Mouse (Mus musculus): ENCODE data around the gene Parm1.

Parm1 gene

DNA sequence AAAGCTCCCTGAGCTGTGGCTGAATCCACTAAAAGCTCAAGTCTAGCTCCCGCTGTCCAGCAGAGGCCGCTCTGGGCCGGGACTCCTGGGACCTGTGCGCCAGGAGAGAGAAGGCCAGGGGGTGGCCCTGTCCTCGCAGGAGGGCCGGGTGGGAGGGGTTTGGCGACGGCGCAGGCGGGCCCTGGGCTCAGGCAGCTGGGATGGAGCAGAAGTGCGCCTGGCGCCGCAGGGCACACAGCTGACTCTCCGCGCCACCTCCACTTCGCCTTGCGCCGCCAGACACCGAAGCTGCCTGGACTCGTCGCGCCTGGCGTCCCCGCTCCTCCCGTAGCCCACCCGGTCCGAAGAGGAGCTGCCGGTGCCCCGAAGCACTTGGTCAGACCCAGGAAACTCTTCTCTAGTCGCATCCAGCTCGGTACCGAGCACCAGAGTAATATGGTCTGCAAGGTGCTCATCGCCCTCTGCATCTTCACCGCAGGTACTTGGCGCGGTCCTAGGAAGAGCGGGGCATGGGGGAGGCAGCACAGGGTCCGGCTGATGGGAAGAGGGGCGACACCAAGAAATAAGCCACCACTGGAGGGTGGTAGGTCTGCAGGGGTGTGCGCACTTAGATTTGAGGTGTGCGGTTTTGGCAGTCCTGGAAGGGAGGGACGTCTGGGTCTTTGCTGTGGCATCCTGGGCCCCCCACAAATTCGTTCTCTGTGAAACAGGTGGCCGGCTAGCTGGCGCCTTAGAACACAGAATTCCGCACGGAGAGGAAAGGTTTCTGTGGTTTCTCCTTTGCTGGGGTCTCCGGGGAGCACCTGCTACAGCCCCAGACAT lies at the start of gene Parm1:
TSS of gene Parm1 (plus strand) at position 136 of the 822 bp plus-strand sequence.
- DNase-seq (ENCODE audit: low spot score): peak; percentile 67

DNA sequence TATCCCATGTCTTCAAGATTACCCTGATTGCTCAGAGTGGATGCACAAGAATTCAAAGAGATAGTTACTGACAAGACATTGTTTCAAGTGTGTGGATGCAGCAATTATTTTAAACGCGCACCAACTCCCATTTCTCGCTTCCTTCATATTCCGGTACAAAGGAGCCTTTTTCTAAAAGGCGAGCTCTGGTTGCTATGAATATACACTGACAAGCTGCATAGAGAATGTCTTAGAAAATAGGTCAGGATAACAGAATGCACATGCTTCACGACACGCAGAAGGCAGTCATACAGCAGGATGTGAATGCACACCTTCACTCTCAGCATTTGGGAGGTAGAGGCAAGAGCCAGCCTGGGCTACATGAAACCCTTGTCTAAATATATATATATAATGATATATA lies 42.2 kb upstream of the Parm1 start:
- no peak for DNase-seq (ENCODE audit: low spot score)

DNA sequence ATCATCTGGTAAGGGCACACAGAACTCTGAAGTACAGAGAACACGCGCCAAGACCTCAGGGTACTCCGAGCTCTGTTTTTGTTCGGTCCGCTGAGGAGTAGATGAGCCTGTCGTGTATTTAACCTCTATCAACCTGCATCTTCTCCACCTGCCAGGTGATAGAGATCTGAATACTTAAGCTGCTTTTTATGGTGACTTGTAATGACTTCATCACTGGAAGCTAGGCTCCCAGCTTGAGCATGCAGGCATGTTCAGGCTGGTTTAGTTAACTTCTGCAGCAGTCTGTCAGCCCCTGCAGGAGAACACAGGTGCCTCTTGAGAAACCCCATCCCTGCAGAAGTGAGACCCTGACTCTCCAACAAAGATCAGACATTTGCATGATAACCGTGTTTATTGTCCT lies 40.6 kb upstream of the Parm1 start:
- no peak for DNase-seq (ENCODE audit: low spot score)

DNA sequence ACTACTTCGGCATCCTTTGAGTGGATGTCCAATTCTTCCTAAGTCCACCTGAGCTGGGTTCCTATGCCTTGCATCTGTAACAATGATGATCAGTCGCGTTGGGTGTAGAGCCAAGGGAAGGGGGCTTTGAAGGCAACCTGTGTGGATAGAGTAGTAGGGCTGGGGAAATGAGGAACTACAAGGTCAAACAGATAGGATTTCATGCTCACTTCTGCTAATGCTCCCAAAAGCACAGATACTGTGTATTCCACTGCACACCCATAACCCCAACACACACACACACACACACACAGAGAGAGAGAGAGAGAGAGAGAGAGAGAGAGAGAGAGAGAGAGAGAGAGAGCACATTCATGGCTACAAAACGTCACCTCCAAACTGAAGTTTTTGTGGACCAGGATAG lies 38.7 kb upstream of the Parm1 start:
- no peak for DNase-seq (ENCODE audit: low spot score)

DNA sequence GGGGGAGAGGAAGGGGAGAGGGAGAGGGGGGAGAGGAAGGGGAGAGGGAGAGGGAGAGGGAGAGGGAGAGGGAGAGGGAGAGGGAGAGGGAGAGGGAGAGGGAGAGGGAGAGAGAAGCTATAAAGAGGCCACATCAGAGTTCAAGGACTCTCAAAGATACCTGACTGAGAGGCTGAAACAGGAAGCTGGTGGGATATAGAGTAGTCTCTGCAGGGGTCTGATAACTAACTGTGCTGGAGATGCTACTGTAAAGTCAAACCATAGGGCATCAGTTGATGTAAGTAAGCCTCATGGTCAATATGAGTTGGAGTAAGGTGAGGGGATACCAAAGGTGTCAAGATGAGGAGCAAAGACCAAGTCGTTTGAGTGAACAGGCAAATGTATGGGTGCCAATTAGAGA lies 37.3 kb upstream of the Parm1 start:
- DNase-seq (ENCODE audit: low spot score): no peak

DNA sequence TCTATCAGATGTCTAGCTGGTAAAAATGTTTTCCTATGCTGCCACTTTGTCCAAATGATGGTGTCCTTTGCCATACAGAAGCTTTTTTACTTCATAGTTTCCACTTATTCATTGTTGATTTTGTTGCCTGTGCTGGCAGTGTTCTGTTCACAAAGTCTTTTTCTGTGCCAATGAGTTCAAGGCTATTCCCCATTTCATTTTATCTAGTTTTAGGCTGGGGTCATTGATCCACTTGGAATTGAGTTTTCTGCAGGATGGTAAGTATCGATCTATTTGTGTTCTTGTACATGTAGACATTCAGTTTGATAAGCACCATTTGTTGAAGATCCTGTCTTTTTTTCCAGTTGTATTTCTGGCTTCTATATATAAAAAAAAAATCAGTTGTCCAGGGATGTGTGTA lies 33.1 kb upstream of the Parm1 start:
- no peak for DNase-seq (ENCODE audit: low spot score)

DNA sequence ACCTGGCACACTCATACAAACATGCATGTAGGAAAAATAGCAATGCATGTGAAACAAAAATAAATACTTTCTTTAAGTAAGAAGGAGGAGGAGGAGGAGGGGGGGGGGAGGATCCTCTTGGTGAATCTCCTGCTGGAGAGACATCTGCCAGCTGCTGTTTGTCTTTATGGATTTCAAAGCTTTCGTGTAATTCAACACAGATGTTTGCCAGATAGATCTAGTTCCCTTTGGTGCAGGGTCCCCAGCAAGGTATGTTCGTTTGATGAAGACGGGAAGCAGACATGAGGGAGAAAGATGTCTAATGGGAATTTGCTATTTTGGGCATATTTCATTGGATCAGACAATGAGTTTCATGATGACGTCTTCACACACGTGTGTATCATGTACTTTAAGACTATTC lies 23.0 kb upstream of the Parm1 start:
- DNase-seq (ENCODE audit: low spot score): no peak

DNA sequence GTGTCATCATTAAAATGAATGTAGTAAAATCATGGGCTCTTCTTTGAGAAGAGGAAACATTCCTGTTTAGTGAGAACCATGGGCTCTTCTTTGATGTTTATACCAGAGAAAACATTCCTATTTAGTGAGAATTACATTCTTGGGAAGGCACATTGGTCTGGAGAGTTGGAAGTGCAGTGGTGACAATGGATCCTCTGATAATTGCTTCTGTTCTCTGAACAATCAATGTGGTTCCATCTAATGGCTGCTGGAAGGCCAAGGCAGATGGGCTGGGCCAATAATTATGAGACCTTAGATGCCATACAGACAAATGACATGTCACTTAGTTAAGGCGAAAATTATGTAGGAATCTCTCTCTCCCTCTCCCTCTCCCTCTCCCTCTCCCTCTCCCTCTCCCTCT lies 16.1 kb upstream of the Parm1 start:
- no peak for DNase-seq (ENCODE audit: low spot score)

DNA sequence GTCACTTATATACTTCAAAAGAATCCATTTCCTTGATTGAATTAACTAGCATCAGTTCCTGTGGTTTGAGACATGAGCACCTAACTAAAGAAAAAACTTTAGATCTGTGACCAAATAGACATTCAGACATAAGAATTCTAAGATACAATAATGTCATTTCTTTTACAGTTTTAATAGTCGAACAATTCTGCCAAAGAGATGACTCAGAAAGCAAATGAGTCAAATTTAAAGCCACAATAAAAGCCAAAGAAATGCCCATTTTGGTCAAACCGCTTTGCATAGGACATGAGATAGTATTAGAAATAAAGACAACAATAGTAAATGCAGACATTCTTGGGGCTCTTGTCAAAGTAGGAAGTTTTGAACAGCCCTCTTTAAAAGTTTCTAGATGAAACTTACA lies 15.0 kb upstream of the Parm1 start:
- DNase-seq (ENCODE audit: low spot score): no peak

DNA sequence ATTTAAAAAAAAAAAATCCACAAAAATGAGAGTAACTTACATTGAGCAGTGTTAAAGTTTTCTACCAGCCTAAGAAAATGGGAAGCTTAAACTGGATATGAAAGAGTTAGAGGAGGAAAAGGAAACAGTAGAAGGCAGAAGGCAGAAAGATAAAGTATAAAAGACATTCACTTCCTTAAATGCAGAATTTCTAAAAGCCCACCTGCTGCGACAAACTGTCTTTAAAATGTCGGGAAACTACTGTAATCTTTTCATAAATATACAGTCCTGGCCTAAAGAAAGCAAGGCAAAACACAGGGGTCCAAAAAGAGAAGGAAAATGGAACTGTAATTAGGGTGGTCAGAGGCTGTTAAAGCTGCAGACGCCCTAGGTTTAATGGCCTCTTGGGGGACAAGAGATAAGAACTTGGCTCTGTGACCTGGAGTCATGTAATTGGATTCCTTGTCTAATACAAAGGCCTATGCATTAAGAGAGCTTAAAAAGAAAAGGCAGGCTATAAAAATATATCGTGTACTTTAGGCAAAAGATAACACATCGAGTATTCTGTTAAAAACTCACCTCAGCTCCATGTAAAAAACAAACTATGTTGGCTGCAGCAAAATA lies 13.0 kb upstream of the Parm1 start:
- no peak for DNase-seq (ENCODE audit: low spot score)

DNA sequence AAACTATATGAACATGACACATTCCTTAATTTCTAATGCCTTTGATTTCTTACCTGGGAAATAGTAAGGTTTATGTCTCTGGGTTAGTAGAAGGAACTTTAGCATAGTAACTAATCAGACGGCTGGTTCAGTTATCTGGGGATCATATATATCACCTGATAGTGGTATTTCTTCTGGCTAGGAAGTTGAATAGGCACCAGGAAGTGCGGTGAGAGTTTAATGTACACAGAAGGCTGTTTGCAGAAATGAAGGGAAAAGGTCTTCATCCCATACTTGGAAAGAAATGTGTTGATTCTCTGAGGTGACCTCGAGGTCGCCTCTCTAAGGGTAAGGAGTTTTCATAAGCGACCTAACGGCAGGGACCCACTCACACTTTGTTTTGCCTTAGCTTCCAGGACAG lies 338 bp upstream of the Parm1 start:
- DNase-seq (ENCODE audit: low spot score): no peak

DNA sequence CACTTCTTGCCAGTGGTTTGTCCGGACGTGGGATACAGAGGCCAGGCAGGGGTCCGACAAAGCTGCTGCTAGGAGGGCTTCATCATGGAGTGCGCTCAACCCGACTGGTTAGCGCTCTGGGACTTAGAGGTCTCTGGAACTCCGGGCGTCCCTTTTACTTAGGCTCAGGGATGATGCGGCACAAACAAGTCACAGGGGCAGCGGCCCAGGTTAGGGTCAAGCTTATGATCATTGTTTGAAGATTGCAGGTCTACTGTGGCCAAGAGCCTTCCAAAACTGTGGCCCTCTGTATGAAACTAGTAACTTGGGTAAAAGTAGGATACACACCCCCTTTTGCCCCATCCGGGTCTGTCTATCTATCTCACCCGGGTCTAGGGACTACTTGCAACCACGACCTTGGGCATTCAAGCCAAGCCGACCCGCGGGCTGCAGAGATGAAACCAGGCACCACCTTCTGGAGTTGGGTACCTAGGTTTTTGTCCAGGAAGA lies 931 bp downstream of the Parm1 start:
- DNase-seq (ENCODE audit: low spot score): no peak

DNA sequence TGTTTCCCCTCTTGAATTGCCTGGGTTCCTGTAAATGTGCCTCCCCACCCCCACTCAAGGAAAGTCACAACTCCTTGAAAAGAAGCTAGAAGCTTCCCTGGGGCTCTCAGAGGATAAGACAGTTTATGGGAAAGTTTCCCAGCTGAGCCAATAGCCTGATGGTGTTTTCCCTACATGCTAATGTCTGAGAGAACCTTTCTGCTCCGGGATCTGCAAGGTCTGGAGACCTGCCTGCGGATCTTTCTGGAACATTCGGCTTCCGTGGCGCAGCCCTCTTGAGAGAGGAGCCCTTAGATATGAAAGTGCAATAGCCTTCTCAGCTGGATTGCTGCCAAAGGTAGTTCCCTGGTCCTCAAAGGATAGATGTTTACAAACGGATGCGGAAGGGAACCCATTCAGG lies 1.5 kb downstream of the Parm1 start:
- DNase-seq (ENCODE audit: low spot score): no peak

DNA sequence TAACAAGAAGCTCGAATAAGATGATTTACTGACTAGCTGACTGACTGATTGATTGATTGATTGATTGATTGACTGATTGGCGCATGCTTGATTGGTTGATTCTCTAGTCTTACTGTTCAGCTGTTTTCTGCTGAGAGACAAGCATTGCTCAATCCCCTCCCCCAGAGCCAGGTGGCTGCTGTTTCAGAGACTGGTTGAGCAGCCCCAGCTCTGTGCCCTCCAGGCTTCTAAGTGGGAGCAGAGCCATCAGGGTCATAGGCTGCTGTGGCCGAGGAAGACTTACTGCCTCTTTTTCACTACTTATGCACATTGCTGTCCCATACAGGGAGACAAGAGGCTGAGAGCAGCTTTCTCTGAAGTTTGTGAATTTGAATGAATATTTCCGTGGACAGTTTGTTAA lies 2.1 kb downstream of the Parm1 start:
- DNase-seq (ENCODE audit: low spot score): no peak

DNA sequence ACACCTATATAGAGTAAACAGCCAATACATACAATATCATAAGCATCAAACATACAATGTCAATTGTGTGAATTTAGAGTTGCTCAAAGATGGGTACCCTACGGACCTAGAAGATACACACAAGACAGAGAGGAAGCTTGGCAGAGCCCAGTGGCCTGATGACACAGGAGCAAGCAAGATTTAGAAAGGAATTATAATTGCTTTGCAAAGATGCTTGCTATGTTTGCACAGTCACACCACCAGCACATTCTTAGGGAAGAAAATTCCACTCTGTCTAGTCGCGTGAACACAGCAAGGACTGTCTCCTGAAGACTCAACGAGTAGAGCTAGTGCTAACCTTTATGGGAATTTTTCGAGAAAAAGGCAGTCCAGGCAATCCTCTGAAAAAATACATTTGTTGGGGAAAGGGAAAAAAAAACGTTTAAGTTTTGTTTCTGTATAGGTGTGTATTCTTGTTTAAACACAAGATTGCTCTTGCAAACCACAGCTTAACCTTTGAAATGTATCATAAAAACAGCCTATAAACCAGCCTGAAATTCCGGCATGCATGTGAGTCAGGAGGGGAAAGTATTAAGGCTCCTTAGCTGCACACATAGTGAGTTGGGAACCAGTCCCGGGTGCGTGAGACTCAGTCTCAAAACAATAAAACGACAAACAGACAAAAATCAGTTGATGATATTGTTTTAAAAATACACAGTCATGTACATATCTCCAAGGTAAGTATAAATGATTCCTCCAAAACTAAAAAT lies 15.5 kb downstream of the Parm1 start:
- DNase-seq (ENCODE audit: low spot score): no peak

DNA sequence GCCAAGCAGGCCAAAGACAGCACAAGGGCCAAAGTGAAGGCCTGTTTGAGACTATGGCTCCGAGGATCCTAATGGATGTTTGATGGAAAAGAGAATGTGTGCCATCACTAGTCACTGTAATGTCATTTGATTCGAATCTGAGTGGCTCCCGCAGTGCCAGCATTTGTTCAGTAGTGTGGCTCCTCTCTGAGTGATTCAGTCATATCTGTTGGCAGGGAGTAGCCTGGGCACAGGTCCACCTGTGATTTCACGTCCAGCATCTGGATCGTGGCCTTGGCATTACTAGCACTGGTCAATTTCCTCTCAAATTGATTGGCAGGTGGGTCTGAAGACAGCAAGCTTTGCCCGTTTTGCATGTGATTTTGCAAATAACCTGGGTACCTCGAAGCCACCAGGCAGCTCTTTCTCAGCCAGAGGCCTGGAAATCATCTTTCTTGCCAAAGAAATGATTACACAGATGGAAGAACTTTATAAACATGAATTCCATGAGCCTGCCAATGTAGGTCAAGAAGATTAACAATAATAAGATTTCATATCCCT lies 41.7 kb downstream of the Parm1 start:
- DNase-seq (ENCODE audit: low spot score): no peak

DNA sequence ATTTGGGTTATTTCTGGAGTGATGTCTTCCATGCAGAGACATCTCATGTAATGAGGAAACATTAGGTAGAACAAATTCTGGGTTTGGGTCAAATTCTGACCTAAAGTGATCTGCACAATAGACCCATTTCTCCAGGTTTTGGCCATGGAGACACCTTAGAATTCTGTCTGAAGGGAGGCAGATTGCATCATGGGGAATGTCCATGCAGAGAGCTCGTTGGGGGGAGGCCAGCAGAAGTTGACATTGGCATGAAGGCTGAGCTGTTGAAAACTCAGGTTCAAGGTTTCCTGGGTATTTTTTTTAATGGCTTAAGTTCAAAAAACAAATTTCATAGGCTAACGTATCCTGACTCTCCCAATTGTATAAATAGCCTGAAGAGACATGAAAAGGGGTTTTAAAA lies 42.3 kb downstream of the Parm1 start:
- no peak for DNase-seq (ENCODE audit: low spot score)

DNA sequence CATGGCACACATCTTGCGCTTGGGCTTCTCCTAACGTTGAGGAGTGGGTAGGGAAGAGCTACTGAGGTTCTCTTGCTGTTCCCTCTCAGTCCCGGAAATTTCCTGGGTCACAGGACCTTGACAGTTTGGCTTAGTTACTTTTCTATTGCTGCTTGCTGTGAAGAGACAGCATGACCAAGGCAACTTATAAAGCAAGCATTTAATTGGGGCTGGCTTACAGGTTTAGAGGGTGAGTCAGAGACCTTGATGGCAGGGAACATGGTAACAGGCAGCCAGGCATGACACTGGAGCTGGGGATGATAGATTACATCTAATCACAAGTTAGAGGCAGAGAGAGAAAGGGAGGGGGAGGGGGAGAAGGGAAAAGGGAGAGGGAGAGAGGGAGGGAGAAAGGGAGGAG lies 44.0 kb downstream of the Parm1 start:
- no peak for DNase-seq (ENCODE audit: low spot score)

DNA sequence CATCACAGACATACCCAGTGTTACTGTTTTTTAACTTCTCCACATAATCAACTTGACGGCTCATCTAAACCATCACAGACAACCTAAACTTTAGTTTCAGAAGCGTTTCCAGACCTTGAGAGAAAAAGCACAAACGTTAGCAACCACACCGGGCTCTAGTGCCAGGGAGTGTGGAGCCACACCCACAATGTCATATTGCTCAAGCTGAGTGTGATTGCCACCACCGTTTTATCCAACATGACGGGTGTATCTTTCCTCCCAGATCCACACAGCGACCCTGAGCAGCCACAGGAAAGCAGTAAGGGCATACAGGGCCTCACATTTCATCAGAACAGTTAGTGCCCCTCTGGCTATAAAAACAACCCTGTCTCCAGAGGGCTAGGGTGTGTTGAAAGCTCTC lies 45.1 kb downstream of the Parm1 start:
- no peak for DNase-seq (ENCODE audit: low spot score)

DNA sequence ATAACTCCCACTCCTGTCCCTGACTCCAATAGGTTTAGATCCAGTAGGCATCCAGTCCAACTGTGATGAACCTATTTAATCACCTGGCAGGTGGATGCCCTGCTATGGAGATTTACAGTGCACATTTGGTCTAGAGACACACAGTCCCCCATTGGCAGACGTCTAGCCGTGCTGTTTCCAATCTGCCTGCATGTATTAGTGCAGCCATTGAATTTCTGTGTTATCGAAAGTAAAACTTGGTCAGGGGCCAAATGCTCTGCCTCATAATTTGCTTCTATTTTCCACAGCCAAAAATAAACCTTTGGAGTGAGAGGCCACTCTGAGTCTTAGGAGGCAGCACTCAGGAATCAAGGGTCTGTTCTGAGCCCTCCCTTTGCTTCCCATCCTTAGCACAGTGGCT lies 46.6 kb downstream of the Parm1 start:
- DNase-seq (ENCODE audit: low spot score): no peak

DNA sequence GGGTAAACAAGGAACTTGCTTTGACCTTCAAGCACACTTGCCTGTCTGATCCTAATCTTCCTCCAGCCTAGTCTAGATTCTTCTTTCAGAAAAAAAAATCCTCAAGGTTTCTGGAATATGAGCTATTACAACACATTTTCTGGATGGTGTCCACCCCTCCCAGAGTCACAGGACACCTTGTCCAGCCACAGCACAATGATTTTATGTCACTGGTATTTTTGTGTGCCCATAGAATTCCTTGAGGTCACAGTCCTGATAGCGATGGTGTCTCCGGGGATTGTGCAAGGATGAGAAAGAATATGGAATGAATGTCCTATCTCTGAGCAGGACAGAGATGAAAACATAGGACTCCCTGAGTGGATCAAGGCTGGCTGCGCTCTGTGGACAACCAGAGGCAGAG lies 48.0 kb downstream of the Parm1 start:
- DNase-seq (ENCODE audit: low spot score): no peak

DNA sequence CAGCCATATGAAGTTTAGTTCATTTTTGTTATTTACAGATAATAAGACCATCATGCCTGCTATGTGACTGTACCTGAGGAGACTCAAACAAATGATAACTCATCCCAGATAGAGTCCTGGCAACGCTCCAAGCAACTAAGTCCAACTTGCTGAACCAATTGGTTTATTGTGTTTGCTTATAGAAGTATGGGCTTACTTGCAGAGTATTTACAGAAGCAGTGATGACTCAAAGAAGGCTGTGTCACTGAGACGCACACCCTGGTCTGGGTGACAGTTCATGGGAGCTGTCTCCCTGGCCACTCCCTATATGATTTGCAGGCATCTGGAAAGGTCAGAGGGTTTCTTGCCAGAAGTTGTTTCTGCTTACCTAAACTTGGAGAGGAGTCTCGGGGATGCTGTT lies 49.2 kb downstream of the Parm1 start:
- no peak for DNase-seq (ENCODE audit: low spot score)

DNA sequence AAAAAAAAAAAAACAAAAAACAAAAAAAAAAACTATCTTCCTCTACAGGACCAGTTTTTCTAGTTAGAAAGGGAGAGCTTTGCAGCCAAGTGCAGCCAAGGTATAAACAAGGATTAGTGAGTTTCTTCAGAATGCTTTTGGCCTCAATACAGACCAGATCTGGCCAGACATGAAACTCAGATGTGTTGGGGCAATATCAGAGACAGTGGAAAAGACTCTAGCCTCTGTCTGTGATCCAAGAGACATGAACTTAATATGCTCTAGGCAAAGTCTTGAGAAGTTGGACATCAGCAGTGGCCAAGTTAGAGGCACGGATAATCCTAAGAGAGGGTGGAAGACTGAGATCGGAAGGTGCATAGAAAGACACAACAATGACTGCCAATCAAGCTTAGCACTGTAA lies 56.8 kb downstream of the Parm1 start:
- DNase-seq (ENCODE audit: low spot score): no peak

Measured in urinary bladder, postnatal 10 days (tissue).